Mouse (Mus musculus): Measurements from ENCODE around the gene Hook1. TPM values are rescaled to one million over a fixed set of nuclear protein-coding genes. Genes with fewer than 3 reads are reported as not detected.

Hook1 gene
- polyA plus RNA-seq (2015; fragmentation: Nextera tagmentation; extraction: Ambion mirVana) = 7.1 and 11.1 TPM in 2 replicates

- under 1% methylated on average over 81 of the region's 82 CpGs for WGBS
- H3K4me3 ChIP-seq = peak within 1 kb of the TSS; percentile 67
- H3K27ac ChIP-seq = peak within 1 kb of the TSS; percentile 28; the same call in 1 of the 2 replicates
- H3K4me1 ChIP-seq = peaks cover 13% of the 10 kb centered on the region
- peak within 1 kb of the TSS; percentile 86 for H3K4me2 ChIP-seq
- H3K9ac ChIP-seq = peak within 1 kb of the TSS; percentile 37
- H3K27me3 ChIP-seq = no peaks in the 10 kb centered on the region
- no peaks in the 10 kb centered on the region for H3K36me3 ChIP-seq
- no peaks in the 10 kb centered on the region for H3K9me3 ChIP-seq
- ATAC-seq (ENCODE audit: insufficient number of reproducible peaks, low FRiP score, low TSS enrichment, low read depth) = peak; percentile 93
Measured at GRCm38 (mm10) chr4:95966928-95967724, at the start of gene Hook1. Gene Hook1 (plus strand): TSS chr4:95967240.

GRCm38 (mm10) chr4:95917703-95918102 lies 49.3 kb upstream of the Hook1 start:
- Histone ChIP-seq H3K4me1 (peaks cover 9% of the 10 kb centered on the region), H3K27me3 (no peaks in the 10 kb centered on the region), H3K4me3 (no peak overlapping the region), H3K4me2 (no peak overlapping the region), H3K9ac (no peak overlapping the region), H3K9me3 (no peaks in the 10 kb centered on the region), H3K36me3 (no peaks in the 10 kb centered on the region), H3K27ac (no peak overlapping the region)
- ATAC-seq (ENCODE audit: insufficient number of reproducible peaks, low FRiP score, low TSS enrichment, low read depth) = no peak
- 42% methylated on average over 6 of the region's 6 CpGs for WGBS

- Histone ChIP-seq H3K4me2 (no peak overlapping the region), H3K27me3 (no peaks in the 10 kb centered on the region), H3K9ac (no peak overlapping the region), H3K36me3 (no peaks in the 10 kb centered on the region), H3K4me3 (no peak overlapping the region), H3K4me1 (peaks cover 12% of the 10 kb centered on the region), H3K27ac (no peak overlapping the region), H3K9me3 (no peaks in the 10 kb centered on the region)
- 79% methylated on average over 4 of the region's 4 CpGs for WGBS
- no peak for ATAC-seq (ENCODE audit: insufficient number of reproducible peaks, low FRiP score, low TSS enrichment, low read depth)
Measured at GRCm38 (mm10) chr4:95920448-95920847, 46.6 kb upstream of the Hook1 start.

- no peaks in the 10 kb centered on the region for H3K9me3 ChIP-seq
- no peaks in the 10 kb centered on the region for H3K27me3 ChIP-seq
- ATAC-seq (ENCODE audit: insufficient number of reproducible peaks, low FRiP score, low TSS enrichment, low read depth) = no peak
- H3K4me3 ChIP-seq = no peak overlapping the region
- 14% methylated on average over 7 of the region's 7 CpGs for WGBS
- no peak overlapping the region for H3K27ac ChIP-seq
- no peaks in the 10 kb centered on the region for H3K36me3 ChIP-seq
- H3K4me1 ChIP-seq = peaks cover 3% of the 10 kb centered on the region
- H3K9ac ChIP-seq = no peak overlapping the region
- H3K4me2 ChIP-seq = no peak overlapping the region
Measured at GRCm38 (mm10) chr4:95924210-95925184, 42.5 kb upstream of the Hook1 start.

- Histone ChIP-seq H3K9me3 (no peaks in the 10 kb centered on the region), H3K9ac (no peak overlapping the region), H3K36me3 (no peaks in the 10 kb centered on the region), H3K4me1 (peaks cover 3% of the 10 kb centered on the region), H3K4me3 (no peak overlapping the region), H3K27me3 (no peaks in the 10 kb centered on the region), H3K27ac (no peak overlapping the region), H3K4me2 (no peak overlapping the region)
- ATAC-seq (ENCODE audit: insufficient number of reproducible peaks, low FRiP score, low TSS enrichment, low read depth) = no peak
- 85% methylated on average over 1 of the region's 1 CpGs for WGBS
Measured at GRCm38 (mm10) chr4:95928846-95929245, 38.2 kb upstream of the Hook1 start.

GRCm38 (mm10) chr4:95929936-95930335 lies 37.1 kb upstream of the Hook1 start:
- H3K9me3 ChIP-seq = no peaks in the 10 kb centered on the region
- WGBS = 70% methylated on average over 1 of the region's 1 CpGs
- no peak for ATAC-seq (ENCODE audit: insufficient number of reproducible peaks, low FRiP score, low TSS enrichment, low read depth)
- no peak overlapping the region for H3K4me3 ChIP-seq
- no peak overlapping the region for H3K27ac ChIP-seq
- H3K4me1 ChIP-seq = no peaks in the 10 kb centered on the region
- H3K9ac ChIP-seq = no peak overlapping the region
- H3K4me2 ChIP-seq = no peak overlapping the region
- H3K27me3 ChIP-seq = no peaks in the 10 kb centered on the region
- H3K36me3 ChIP-seq = no peaks in the 10 kb centered on the region

GRCm38 (mm10) chr4:95931331-95931730 lies 35.7 kb upstream of the Hook1 start:
- Histone ChIP-seq H3K36me3 (no peaks in the 10 kb centered on the region), H3K4me1 (no peaks in the 10 kb centered on the region), H3K9ac (no peak overlapping the region), H3K4me2 (no peak overlapping the region), H3K27me3 (no peaks in the 10 kb centered on the region), H3K4me3 (no peak overlapping the region), H3K9me3 (no peaks in the 10 kb centered on the region), H3K27ac (no peak overlapping the region)
- no peak for ATAC-seq (ENCODE audit: insufficient number of reproducible peaks, low FRiP score, low TSS enrichment, low read depth)
- 64% methylated on average over 2 of the region's 2 CpGs for WGBS

- H3K27ac ChIP-seq = no peak overlapping the region
- H3K27me3 ChIP-seq = no peaks in the 10 kb centered on the region
- no peak overlapping the region for H3K9ac ChIP-seq
- 56% methylated on average over 9 of the region's 9 CpGs for WGBS
- ATAC-seq (ENCODE audit: insufficient number of reproducible peaks, low FRiP score, low TSS enrichment, low read depth) = no peak
- no peak overlapping the region for H3K4me3 ChIP-seq
- no peaks in the 10 kb centered on the region for H3K4me1 ChIP-seq
- H3K9me3 ChIP-seq = no peaks in the 10 kb centered on the region
- H3K4me2 ChIP-seq = no peak overlapping the region
- no peaks in the 10 kb centered on the region for H3K36me3 ChIP-seq
Measured at GRCm38 (mm10) chr4:95933801-95934356, 33.2 kb upstream of the Hook1 start.

GRCm38 (mm10) chr4:95934384-95935035 lies 32.5 kb upstream of the Hook1 start:
- Histone ChIP-seq H3K4me1 (no peaks in the 10 kb centered on the region), H3K4me2 (no peak overlapping the region), H3K4me3 (no peak overlapping the region), H3K36me3 (no peaks in the 10 kb centered on the region), H3K27ac (no peak overlapping the region), H3K27me3 (no peaks in the 10 kb centered on the region), H3K9me3 (no peaks in the 10 kb centered on the region), H3K9ac (no peak overlapping the region)
- no peak; the same call in 1 of the 2 replicates for ATAC-seq (ENCODE audit: insufficient number of reproducible peaks, low FRiP score, low TSS enrichment, low read depth)
- WGBS = 64% methylated on average over 4 of the region's 4 CpGs

GRCm38 (mm10) chr4:95938701-95939100 lies 28.3 kb upstream of the Hook1 start:
- Histone ChIP-seq H3K4me2 (no peak overlapping the region), H3K9ac (no peak overlapping the region), H3K4me1 (no peaks in the 10 kb centered on the region), H3K27ac (no peak overlapping the region), H3K27me3 (no peaks in the 10 kb centered on the region), H3K36me3 (no peaks in the 10 kb centered on the region), H3K9me3 (no peaks in the 10 kb centered on the region), H3K4me3 (no peak overlapping the region)
- 78% methylated on average over 3 of the region's 3 CpGs for WGBS
- ATAC-seq (ENCODE audit: insufficient number of reproducible peaks, low FRiP score, low TSS enrichment, low read depth) = no peak

GRCm38 (mm10) chr4:95947896-95948295 lies 19.1 kb upstream of the Hook1 start:
- Histone ChIP-seq H3K27ac (no peak overlapping the region), H3K9me3 (no peaks in the 10 kb centered on the region), H3K9ac (no peak overlapping the region), H3K36me3 (no peaks in the 10 kb centered on the region), H3K27me3 (no peaks in the 10 kb centered on the region), H3K4me3 (no peak overlapping the region), H3K4me1 (no peaks in the 10 kb centered on the region), H3K4me2 (no peak overlapping the region)
- 50% methylated on average over 1 of the region's 1 CpGs for WGBS
- no peak for ATAC-seq (ENCODE audit: insufficient number of reproducible peaks, low FRiP score, low TSS enrichment, low read depth)

Data from limb, embryonic 15.5 days (tissue).